Mouse (Mus musculus) ES-E14 (cell line): ENCODE data around the gene Samd13.

ENCODE experiments used
- HCFC1 ChIP-seq: IDR thresholded peaks from 2 replicates; pipeline ENCODE4 v1.6.1; 2012; ENCODE audit warnings: low read length, inconsistent platforms, borderline replicate concordance; ENCODE audit not compliant: insufficient read depth
- MAFK ChIP-seq: IDR thresholded peaks from 2 replicates; pipeline ENCODE4 v1.6.1; 2014; ENCODE audit warnings: mild to moderate bottlenecking, low read depth, low read length, inconsistent platforms; ENCODE audit not compliant: insufficient read depth

DNA sequence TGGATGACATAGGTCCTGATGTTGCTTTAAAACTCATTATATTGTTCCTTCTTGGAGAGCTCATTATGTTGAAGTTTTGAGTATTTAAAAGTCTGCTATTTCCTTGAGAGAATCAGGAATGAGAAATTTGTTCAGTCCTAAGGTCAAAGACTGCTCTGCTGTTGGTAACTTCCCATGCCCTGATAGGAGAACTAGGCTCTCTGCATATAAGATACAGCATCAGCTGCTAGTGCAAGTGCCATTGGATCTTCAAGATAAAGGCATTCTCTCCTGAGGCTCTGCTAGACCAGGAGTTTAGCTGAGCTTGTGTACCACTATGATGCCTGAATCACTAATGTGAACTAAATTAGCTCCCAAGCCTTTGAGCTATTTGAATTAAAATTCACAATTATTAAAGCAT is 67.4 kb downstream of the Samd13 start:
- TF ChIP-seq MAFK: no peak
- TF ChIP-seq HCFC1: no peak
